Mouse (Mus musculus) forelimb bud, embryonic 11.5 days (tissue): ENCODE data around the gene Dnajb1.
"Not testable (repeated sequence)": the region's sequence is repeated elsewhere in the genome, so short reads cannot be mapped to it uniquely, and the experiment has no call there.

Experiments
- DNase-seq: peaks from one replicate; pipeline ENCODE4 v3.0.0-alpha.2; 2012; ENCODE audit warnings: low read depth, low spot score

The Dnajb1 gene

DNA sequence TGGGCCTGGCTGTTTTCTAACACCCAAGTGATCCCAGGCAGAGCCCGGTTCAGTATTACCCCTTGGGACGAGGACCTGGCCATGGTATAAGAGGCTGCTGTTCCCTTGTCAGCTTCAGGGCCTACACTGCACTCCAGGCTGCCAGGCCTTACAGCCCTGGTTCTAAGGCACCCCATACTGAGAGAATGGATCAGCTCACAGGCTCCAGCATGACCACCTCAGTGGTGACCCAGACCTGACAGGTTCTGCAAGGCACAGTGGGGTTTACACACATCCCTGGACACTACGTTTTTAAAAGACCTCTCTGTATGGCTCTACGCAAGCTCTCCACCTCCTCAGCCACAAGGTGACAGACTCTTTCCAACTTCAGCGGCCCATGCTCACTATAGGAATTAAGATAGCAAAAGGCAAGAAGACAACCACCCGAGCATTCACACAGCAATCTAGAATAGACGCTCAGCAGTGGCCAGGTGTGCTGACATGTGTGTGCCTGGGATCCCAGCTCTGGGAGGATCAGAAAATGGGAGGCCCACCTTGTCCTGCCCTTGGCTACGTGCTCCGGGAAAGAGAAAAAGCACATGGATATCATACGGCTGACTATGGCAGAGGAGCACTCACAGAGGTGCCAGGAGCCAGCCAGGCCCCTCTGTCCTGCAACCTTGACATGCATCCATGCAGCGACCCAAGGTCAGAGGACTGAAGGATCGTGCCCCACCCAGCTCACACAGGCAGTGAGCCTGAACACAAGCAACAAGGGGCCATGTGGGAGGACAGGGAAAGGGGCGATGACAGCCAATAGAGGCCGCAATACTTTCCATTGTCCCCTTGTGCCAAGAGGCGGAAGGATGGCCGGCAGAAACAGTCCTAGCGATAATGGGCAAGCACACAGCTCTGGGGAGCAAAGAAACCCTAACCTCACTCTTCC, 29.6 kb upstream of the Dnajb1 start:
- no peak for DNase-seq

DNA sequence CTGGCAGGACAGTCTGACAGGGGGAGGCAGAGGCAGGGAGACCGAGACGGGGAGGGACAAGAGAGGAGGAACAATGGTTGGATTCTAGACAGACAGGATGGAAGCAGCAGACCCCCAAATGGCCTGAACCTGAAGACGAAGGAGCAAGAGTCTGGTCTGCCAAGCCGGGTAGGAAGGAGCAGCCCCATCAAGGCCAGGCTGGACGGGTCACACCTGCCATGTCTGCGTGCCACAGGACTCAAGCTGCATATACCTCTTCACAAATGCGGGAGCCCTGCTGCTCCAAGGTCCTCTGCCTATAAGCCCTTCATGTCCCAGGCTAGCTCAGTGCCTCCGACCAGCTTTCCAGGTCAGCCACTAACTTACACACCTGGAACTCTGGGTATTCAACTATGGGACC, 28.3 kb upstream of the Dnajb1 start:
- DNase-seq, result no peak

DNA sequence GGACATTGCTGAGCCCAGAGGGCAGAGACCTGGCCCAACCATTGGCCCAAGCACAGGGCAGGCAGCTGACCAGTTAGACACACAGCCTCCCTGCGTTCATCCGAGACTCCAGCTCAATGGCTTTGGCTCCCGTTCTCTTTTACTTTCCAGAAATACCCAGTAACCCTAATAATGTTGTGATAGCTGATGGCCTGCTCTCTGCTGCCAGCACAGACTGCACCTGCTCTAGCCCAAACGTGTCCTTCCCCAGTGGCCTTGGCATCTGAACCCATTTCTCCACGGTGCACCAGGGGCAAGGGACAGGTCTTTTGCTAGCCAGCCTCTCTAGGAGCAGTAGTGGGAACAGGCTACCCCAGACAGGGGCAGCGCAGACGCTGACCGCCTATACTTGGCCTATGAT, 27.2 kb upstream of the Dnajb1 start:
- DNase-seq, result no peak

DNA sequence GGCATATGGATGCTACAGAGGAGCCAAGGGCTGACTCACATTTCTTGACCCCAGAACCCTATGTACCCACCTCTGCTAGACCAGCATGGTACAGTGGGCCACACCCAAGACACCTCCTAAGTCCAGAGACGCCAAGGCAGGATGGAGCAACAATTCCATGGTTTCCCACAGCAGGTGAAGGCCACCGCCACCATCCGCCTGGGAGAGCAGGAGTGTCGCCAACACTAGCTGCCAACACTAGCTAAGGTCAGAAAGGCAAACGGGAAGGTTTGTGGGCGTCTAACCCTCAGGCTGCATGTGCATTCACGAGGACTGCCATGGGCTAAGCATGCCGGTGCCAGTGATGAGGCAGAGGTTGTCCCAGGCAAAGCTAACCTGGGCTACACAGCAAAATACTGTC, 25.8 kb upstream of the Dnajb1 start:
- no peak for DNase-seq

DNA sequence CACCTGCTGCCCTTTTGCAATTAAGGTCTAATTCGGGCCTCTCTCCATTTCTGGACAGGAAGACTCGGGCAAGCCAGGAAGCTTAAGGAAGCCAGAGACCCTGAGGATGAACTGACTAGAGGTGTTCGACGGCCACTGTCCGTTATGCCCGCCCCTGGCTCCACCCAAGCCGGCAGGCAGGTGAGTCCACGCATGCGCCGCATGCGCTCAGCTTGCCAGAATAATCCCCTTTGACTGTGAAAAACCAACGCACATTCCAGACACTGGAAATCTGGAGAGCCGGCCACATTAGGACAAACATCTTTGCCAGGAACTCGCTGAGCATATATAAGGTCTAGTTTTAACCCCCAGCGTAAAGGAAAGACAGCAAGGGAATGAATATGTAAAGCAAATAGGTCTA, 24.8 kb upstream of the Dnajb1 start:
- DNase-seq, result no peak

DNA sequence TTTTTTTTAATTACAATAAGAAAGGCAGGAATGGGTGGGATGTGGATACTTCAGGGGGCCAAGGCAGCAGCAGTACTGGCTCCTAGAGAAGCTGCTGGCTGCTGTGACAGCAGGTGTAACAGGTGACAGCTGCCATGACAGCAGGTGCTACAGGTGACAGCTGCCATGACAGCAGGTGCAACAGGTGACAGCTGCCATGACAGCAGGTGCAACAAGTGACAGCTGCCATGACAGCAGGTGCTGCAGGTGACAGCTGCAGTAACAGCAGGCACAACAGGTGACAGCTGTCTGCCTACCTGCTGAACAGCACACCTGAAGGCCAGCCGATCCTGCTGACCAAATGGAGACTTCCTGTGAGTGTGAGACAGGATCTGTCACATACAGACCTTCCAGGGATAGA, 23.2 kb upstream of the Dnajb1 start:
- DNase-seq, result no peak

DNA sequence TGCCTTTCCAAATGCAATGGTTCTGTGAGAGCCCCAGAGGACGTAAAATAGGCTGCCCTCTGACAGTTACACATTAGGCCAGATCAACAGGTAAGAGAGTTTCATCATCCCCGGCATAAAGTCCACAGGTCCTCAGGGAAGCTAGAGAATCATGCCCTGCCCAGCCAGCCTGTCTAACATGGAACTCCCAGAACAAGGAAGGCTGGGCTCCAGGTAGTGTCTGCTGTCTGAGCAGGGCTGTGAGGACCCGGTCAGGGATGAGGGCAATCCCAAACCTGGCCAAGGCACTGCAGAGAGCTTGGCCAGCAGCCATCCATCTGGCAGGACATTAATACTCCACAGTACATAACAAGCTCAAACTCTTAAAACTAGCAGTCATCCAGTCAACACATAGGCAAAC, 22.7 kb upstream of the Dnajb1 start:
- no peak for DNase-seq

DNA sequence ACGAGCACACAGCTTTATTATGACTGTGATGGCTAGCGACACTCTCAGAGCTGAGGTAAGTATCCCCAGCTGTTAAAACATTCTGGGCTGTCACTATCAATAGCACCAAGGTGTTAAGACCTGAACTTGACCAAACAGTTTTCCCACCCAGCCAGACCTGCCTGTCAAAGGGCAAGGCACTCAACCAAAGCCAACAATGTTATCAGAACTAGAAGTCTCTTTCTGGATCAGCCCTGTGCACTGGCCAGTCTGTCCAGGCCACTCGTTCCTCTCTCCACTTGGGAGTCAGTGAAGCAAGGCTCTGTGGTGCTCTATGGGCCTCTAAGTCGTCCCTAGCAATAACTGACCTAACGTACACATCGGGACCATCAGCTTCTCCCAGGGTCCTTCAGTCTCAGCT, 20.3 kb upstream of the Dnajb1 start:
- DNase-seq, result no peak

DNA sequence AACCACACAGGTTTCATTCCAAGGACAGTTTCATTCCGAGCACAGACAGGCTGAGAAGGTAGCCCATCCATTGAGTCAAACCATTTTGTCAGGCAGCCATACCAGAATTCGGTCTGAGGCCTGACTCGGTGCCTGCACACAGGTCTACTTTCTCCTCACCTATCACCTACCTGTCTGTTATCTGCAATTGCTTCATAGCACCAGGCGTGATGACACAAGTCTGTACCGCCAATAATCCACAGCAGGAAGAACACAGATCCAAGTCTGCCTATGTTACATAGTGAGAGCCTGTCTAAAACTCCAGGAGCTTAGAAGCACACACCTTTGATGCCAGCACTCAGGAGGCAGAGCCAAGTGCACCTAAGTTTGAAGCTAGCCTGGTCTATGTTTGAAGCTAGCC, 19.1 kb upstream of the Dnajb1 start:
- no peak for DNase-seq

DNA sequence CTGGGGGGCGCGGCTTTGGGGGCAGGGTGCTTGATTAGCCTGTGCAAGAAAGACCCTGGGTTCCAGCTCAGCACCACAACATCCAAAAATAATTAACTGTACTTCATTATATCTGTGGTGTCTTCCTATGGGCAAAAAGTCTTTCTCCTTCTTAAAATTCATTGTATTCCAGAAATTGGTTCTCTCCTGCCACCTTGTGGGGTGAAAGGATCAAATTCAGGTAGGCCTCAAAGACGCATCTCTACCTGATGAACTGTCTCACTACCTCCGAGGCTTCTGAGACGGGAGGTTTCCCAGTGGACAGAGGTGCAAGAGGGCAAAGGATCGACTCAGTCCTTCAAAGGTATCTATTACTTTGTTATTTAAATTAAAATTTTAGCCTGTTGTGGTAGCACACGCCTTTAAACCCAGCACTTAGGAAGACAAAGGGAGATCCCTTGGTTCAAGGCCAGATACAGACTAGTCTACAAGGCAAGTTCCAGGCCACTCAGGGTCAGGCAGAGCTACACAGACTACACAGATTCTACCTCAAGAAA, 17.4 kb upstream of the Dnajb1 start:
- no peak for DNase-seq

DNA sequence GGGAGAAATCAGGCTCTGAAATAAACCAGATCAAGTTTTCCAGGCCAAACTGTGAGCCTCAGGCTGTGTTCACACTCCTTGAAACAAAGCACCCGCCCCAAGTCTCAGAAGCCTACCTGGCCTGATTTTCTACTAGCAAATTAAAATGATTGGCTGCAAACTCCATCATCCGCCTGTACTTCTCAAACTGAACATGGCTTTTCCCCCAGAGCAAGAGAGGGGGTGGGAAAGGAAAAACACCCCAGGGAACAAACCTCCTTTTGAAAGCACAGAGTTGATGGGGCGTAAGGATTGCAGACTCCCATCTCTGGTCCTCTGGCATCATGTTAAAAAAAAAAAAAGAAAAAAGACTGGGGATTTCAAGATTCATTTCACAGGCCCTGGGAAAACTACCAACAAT, 15.3 kb upstream of the Dnajb1 start:
- DNase-seq, result no peak

DNA sequence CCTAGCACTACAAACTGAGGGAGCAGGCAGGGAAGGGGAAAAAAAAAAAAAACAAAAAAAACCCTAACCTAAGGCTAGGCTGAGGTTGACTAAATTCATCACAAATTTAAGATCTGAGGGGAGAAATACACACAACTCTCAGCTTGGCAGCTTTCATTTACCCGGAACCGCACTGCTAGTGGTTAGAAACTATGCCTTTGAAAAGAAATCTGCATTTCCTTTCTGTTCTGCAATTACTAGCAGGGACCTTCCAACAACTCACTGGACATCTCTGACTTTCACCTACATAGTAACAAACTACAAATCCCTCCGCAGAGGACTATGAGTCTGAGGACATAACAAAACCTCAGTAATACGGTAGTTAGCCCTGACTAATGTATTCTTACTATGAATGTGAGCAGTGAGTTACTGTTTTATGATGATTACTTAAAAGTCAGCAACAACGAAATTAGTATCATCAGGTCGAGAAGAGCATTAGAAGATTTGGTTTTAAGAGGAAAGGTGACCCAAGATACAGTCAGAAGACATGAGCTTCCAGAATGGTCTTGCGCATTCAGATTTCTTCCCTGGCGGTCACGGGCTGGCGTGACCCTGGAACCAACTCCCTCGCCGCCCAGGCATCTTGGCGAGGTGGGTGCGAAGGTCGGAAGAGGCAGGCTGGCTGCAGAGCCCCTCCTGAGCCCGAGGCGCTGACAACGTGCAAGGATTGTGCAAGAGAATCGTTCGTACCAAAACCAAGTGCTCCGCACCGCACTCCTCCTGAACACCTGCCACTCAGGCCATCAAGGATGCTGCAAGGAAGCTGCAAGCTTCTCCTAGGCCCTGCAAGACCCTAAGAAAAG, 14.4 kb upstream of the Dnajb1 start:
- DNase-seq, result no peak

DNA sequence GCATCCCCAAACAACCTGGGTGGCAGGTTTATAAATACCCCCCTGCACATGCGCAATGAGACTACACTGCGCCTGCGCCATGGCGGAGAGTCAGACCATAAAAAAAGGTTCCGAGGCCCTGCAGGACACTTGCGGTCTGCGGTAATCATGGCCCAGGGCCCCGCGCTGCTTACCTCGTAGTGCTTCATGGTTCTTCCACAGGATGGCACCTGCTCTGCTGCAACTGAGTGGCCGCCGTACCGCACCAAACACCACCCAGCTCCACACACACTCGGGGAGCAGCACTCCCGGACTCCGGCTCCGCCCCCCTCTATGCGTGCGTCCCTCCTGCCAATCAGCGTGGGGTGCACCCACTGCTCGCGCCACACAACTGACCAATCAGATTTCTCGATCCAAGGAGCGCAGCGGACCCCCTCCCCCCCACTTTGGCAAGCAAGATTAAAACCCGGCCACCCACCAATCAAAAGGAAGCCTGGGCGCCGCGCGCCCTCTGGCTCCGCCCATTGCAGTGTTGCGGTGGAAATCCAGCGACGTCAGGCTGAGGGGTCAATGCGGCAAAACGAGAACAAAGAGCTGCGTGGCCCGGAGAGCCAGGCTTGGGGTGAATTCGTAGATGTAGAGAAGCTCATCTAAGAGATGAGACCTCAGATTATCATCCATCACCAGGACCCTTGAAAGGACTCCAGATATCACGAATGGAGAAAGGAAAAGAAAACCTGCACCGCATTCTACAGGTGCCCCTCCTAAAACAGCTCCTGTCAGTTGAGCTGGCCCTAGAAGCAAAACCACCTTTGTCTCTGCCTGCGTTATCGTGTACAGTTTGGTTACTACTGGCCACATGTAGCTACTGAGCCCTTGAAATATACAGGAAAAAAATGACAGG, 13.6 kb upstream of the Dnajb1 start:
- peak; percentile 99 for DNase-seq

DNA sequence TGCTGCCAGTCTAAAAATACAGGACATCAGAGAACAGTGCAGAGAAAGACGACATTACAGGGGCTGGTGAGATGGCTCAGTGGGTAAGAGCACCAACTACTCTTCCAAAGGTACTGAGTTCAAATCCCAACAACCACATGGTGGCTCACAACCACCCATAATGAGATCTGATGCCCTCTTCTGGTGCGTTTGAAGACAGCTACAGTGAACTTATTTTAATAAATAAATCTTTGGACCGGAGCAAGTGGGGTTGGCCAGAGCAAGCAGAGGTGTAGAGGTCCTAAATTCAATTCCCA, 13.0 kb upstream of the Dnajb1 start:
- DNase-seq, result not testable (repeated sequence)

DNA sequence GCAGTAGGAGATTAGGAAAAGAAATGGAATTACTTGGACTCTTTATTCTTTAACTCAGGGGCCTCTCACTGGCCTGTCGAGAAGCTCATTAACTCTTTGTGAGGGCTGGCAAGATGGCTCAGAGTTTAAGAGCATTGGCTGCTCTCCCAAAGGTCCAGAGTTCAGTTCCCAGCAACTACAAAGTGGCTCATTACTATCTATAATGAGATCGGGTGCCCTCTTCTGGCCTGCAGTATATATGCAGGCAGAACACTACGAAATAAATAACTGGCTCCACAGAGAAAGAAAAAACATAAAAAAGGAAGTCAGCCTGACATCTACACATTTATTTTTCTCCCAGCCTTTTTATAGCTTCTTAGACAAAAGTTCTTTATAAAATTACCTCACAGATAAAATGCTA, 11.6 kb upstream of the Dnajb1 start:
- DNase-seq, result no peak

DNA sequence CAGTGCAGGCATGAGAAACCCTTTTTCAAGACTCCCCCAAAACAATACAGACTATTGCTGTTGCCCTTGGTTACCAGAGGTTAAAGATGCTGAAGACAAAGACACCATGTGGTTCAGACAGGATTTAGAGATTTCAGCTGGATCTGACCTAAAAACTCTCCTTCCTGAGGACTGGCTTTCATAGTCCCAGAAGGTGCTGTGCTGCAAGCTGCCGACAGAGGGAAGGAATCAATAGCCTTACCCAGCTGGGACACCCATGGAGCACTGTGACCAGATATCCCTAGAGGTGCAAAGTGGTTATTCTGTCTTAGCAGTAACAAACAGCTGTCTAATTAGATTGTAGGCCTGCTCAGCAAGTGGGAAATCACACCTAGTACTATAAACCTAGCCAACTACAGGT, 9.8 kb upstream of the Dnajb1 start:
- no peak for DNase-seq

DNA sequence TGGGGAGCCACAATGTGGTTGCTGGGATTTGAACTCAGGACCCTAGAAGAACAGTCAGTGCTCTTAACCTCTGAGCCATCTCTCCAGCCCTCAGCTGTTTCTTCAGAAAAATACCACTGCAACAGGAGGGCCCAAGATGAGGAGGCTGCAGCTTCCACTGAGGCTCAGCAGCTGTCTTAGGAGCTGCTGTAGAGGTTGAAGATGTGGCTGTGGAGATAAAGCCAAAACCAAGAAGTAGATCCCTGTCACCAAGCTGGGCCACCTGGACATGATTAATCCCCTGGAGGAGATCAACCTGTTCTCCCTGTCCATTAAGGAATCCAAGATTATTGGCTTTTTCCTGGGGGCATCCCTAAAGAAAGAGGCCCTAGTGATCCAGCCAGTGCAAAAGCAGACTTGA, 8.2 kb upstream of the Dnajb1 start:
- DNase-seq, result no peak

DNA sequence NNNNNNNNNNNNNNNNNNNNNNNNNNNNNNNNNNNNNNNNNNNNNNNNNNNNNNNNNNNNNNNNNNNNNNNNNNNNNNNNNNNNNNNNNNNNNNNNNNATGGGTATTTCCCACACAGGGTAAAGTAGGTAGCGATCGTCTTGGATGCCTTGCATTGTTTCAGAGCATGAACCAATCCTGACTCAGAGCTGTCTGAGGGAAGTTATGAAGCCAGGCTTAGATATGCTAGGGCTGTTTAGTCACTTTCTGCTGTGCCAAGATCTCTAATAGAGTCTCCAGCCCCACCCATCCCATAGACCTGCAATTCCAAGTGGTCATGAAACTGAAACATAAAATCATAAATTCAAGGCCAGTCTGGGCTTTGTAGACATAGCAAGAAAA, 5.4 kb upstream of the Dnajb1 start:
- DNase-seq, result no peak

DNA sequence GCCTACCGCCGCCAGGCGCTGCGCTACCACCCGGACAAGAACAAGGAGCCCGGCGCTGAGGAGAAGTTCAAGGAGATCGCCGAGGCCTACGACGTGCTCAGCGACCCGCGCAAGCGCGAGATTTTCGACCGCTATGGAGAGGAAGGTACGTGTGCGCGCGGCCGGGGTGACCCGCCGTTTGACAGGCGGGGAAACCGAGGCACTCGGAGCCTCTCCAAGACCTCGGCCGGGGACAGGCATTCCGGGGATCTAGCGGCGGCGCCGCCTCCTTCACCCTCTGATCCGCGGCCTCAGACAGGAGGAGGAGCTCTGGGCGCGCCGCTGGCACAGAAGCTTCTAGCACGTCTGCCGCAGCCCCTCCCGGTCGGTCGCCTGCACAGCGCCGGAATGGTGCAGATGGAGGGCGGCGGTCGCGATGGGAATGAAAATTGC, 421 bp downstream of the Dnajb1 start:
- no peak for DNase-seq

DNA sequence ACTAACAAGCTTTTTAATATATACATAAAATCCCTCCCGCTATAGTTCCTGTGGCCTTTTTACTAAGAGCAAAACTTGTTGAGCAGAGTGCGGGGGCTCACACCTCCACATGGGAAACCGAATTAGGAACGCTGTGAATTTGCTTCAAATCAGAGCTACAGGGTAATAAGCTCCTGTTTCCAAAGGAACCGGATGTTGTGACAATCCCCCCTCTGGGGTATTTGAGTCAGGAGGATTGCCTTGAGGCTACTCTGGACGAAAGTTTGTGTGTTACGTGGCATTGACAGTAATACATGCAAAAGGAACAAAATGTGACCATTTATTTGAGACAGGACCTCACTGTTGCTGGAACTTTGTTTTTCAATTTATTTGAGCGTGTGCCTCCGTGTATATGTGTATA, 1.1 kb downstream of the Dnajb1 start:
- no peak for DNase-seq

DNA sequence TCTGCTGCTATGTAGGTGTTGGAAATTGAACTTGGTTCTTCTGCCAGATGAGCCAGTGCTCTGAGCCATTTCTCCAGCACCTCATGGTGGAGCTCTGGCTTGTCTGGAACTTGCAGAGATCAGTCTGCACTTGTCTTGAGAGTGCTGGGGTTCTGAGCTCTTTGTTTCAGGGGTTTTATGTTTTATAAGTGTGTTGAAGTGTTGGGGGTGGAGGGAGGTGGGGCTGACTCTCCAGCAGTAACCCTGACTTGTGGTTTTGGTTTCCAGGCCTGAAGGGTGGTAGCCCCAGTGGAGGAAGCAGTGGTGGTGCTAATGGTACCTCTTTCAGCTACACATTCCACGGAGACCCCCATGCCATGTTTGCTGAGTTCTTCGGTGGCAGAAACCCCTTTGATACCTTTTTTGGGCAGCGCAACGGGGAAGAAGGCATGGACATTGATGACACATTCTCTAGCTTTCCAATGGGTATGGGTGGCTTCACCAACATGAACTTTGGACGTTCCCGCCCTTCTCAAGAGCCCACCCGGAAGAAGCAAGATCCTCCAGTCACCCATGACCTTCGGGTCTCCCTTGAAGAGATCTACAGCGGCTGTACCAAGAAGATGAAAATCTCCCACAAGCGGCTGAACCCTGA, 1.7 kb downstream of the Dnajb1 start:
- no peak for DNase-seq
